Mouse (Mus musculus) cortical plate, adult 2 months (tissue): ENCODE measurements around the gene Lhb. TPM values are rescaled to one million over a fixed set of nuclear protein-coding genes. Genes with fewer than 3 reads are reported as not detected.
A peak's percentile ranks its signal among the peaks of the same experiment; 100 is the strongest.

ENCODE experiments used
- H3K27ac ChIP-seq: fragments of 200-500 bp; 2 replicates; pipeline ENCODE4 v1.5.1; 2012; ENCODE audit warnings: low read length, control low read depth, inconsistent platforms; ENCODE audit not compliant: insufficient read depth
- H3K4me1 ChIP-seq: fragments of 200-500 bp; 2 replicates; pipeline ENCODE4 v1.6.1; 2011; ENCODE audit warnings: low read length; ENCODE audit not compliant: control insufficient read depth, insufficient read depth
- H3K4me3 ChIP-seq: fragments of 200-500 bp; 2 replicates; pipeline ENCODE4 v1.5.1; 2011; ENCODE audit warnings: mild to moderate bottlenecking, low read length, control low read depth; ENCODE audit not compliant: insufficient read depth
- CTCF ChIP-seq: fragments of 200-500 bp; IDR thresholded peaks from 2 replicates; pipeline ENCODE4 v1.5.1; 2011; ENCODE audit warnings: mild to moderate bottlenecking, control low read depth, low read length; ENCODE audit not compliant: insufficient read depth; ENCODE audit errors: extremely low read depth
- POLR2A ChIP-seq: fragments of 200-500 bp; IDR thresholded peaks from 2 replicates; pipeline ENCODE4 v1.6.1; 2011; ENCODE audit warnings: mild to moderate bottlenecking, low read length, control low read depth; ENCODE audit not compliant: insufficient read depth; ENCODE audit errors: extremely low read depth
- polyA plus RNA-seq: library from polyadenylated mRNA; depleted of rRNA; stranded (reverse); fragments of >200 nt; gene quantifications from 2 replicates; pipeline ENCODE4 v1.2.3, GENCODE M21; 2012

Gene Lhb
- polyA plus RNA-seq, 1 experiment = 0.17 TPM

- Histone ChIP-seq H3K4me1 (peaks cover 2% of the 10 kb centered on the region), H3K4me3 (peak within 1 kb of the TSS; percentile 81), H3K27ac (no peak within 1 kb of the TSS)
- TF ChIP-seq CTCF (peak; percentile 74), POLR2A (peak; percentile 51; the same call in 1 of the 2 replicates)
These were observed 13.8 kb downstream of the Lhb start, which contains the start of gene Gys1 for GRCm38 (mm10) chr7:45434203-45435015. Gys1 (plus strand) TSS chr7:45434844.

DNA sequence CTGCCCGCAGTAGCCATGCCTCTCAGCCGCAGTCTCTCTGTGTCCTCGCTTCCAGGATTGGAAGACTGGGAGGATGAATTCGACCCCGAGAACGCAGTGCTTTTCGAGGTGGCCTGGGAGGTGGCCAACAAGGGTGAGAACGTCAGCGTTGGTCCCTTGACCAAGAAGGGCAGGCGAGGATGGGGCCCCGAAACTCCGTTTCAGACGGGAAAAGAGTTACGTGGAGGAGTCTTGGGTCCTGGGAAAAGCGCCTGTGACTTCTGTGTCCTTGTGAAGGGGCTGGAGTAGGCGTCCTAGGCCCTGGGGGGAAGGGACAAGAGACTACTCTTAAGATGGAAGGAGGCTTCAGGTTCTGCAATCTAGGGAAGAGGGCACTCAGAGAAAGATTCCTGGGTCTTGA is 14.4 kb downstream of the Lhb start:
- TF ChIP-seq CTCF = no peak
- TF ChIP-seq POLR2A = no peak
- H3K27ac ChIP-seq = no peak overlapping the region
- H3K4me3 ChIP-seq = peak overlapping the region; percentile 81

DNA sequence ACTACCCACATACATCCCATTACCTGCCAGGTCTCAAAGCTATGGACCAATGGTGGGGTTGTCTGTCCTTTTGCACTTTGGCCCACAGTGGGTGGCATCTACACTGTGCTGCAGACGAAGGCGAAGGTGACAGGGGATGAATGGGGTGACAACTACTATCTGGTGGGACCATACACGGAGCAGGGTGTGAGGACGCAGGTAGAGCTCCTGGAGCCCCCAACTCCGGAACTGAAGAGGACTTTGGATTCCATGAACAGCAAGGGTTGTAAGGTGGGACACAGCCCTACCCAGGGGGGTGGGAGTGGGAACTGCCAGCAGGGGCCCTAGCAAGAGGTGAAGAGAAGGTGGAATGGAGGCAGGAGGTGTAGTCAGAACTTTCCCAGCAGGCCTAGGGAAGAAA is 15.8 kb downstream of the Lhb start:
- H3K27ac ChIP-seq = no peak overlapping the region
- H3K4me1 ChIP-seq = peaks cover 2% of the 10 kb centered on the region
- TF ChIP-seq POLR2A (no peak), CTCF (no peak)
- no peak overlapping the region for H3K4me3 ChIP-seq

More for the DNA sequence above, 14.4 kb downstream of the Lhb start:
- H3K4me1 ChIP-seq = peaks cover 2% of the 10 kb centered on the region

DNA sequence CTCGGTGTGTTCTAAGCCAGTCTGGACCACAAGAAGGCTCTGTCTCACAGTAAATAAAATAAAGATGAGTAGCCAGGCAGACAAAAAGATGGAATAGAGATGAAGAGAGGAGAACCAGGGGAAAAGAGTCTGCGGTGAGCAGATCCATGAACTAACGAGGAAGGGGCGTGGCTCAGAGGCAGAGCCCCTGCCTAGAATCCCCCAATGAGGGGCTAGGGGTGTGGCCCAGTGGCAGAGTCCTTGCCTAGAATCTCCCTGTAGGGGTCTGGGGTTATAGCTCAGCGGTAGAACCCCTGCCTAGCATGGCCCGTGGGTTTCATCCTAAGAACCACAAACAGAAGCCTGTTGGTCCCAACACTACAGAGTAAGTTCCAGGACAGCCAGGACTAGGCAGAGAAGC is 16.4 kb downstream of the Lhb start:
- Histone ChIP-seq H3K4me3 (no peak overlapping the region), H3K4me1 (peaks cover 2% of the 10 kb centered on the region), H3K27ac (no peak overlapping the region)
- TF ChIP-seq POLR2A (no peak), CTCF (no peak)

DNA sequence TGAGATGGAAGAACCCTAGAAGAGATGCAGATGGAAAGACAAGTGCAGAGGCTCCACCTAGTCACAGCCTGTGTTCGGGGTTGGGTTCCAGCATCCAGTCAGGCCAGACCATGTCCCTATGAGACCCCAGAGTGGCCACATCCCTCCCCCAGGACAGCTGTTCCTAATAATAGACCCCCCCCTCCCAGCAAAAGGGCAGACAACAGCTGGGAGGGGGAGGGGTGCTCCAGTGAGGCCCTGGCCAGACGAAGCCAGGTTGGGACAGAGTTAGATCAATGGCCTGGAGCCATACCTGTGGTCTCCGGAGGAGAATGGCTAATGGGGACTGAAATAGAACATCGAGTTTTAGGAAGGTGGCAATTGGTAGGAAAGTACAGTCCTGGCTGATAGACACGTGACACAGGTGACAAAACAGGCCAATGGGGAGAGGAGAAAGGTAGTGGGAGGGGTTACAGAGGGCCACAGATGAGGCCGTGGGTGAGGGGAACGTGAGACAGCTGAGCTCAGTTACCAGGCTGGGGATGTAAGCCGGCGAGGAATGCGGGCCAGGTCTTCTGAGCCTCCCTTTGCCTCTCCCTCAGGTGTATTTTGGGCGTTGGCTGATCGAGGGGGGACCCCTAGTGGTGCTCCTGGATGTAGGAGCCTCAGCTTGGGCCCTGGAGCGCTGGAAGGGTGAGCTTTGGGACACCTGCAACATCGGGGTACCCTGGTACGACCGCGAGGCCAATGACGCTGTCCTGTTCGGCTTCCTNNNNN is 17.1 kb downstream of the Lhb start, which contains the start of gene Ruvbl2:
Gene Ruvbl2 (minus strand): TSS at position 576 of the 756 bp plus-strand sequence.
- peak; percentile 35; the same call in 1 of the 2 replicates for TF ChIP-seq POLR2A
- 0 out of 2 replicates have a peak, but pooled peaks have one; percentile 12 for TF ChIP-seq CTCF
- peaks cover 2% of the 10 kb centered on the region for H3K4me1 ChIP-seq
- no peak within 1 kb of the TSS for H3K27ac ChIP-seq
- peak within 1 kb of the TSS; percentile 10; the same call in 1 of the 2 replicates for H3K4me3 ChIP-seq

DNA sequence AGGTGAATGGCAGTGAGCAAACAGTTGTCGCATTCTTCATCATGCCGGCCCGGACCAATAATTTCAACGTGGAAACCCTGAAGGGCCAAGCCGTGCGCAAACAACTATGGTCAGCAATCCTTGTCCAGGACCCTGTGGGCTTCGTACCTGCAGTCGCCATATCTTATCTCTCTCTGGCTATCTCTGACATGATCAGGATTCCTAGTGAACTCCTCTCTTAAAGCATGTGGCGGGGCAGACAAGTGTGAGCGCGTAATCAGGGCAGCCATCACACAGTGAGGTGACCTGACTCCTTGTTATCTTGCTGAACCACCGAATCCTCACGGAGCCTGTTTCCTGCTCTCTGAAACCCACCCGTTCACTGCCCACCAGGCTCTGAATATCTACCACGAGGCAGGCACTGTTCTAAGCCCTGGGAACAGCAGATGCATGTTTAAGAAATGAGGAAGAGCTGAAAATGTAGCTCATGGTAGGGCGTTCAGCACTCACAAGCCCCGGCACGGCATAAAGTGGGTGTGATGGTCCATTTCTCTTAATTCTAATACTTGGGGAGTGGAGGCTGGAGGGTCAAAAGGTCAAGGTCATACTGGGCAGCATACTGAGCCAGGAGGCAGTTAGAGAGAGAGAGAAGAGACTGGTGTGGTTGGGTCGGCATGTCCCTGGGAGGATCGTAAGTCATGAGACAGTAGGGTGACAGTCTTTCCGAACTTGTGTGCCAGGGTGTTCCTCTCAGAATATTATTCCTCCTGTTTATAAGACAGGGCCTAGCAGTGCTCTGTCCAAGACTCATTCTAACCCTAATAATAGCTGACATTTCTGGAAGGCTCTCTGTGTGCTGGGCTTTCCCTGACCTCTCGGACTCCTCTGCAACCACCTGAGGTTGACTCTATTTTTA is 23.2 kb downstream of the Lhb start:
- H3K27ac ChIP-seq = no peak overlapping the region
- H3K4me3 ChIP-seq = no peak overlapping the region
- TF ChIP-seq CTCF (no peak), POLR2A (no peak)

DNA sequence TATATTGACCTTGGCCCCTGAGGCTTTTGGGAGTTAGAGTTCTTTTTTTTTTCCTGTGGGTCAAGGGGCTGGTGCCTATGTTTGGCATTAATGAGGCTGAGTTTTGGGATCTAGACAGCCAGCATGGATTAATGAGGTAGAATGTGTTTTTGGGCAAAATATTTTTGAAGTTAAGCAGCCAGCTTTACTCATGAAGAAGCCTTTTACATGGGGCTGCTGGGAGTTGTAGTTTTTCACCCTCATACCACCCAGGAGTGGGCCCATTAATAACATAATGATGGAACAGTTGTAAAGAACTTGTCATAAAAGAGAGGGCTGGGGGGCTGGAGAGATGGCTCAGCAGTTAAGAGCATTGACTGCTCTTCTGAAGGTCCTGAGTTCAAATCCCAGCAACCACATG is 26.0 kb downstream of the Lhb start:
- TF ChIP-seq POLR2A = no peak
- no peak for TF ChIP-seq CTCF
- Histone ChIP-seq H3K4me3 (no peak overlapping the region), H3K27ac (no peak overlapping the region), H3K4me1 (no peaks in the 10 kb centered on the region)

More for the DNA sequence above, 23.2 kb downstream of the Lhb start:
- H3K4me1 ChIP-seq = no peaks in the 10 kb centered on the region

GRCm38 (mm10) chr7:45447325-45447990 is 26.8 kb downstream of the Lhb start:
- peak overlapping the region; percentile 32 for H3K4me3 ChIP-seq
- no peak overlapping the region for H3K27ac ChIP-seq
- H3K4me1 ChIP-seq = no peaks in the 10 kb centered on the region
- TF ChIP-seq POLR2A (no peak), CTCF (peak; percentile 53)

DNA sequence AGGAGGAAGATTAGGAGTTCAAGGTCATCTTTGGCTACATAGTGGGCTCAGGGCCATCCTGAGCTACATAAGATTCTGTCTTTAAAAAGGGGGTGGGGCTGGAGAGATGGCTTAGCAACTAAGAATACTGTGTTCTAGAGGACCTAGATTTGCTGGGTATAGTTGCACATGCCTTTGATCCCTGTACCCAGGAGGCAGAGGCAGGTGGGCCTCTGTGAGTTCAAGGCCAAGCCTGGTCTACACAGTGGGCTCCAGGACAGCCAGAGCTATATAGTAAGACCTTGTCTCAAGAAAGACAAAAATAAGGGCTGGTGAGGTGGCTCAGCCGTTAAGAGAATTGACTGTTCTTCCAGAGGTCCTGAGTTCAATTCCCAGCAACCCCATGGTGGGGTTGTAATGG is 29.4 kb downstream of the Lhb start:
- Histone ChIP-seq H3K27ac (no peak overlapping the region), H3K4me1 (no peaks in the 10 kb centered on the region), H3K4me3 (no peak overlapping the region)
- TF ChIP-seq POLR2A (no peak), CTCF (no peak)
